Mouse (Mus musculus) liver, embryonic 15.5 days (tissue): ENCODE measurements at regions not wholly inside any gene's neighbourhood (a gene's known extent, or its start where the extent isn't known, plus 50 kb on each side); places are given as distances from the start of the nearest gene placed in this dataset.

Experiments
- ATAC-seq: fragments of 200-750 bp; cut with Nextera tagmentation; 2 replicates; pipeline ENCODE4 v1.8.0; 2017; ENCODE audit warnings: moderate number of reproducible peaks, mild to moderate bottlenecking, moderate library complexity; ENCODE audit not compliant: insufficient read depth
- H3K27ac ChIP-seq: fragments of 300-500 bp; sonication (generic); replicated peaks from 2 replicates; pipeline ENCODE4 v1.5.1; 2015; ENCODE audit warnings: mild to moderate bottlenecking, inconsistent platforms
- H3K27me3 ChIP-seq: fragments of 300-500 bp; sonication (generic); 2 replicates; pipeline ENCODE4 v1.6.1; 2015; ENCODE audit warnings: mild to moderate bottlenecking, inconsistent platforms
- H3K36me3 ChIP-seq: fragments of 300-500 bp; sonication (generic); replicated peaks from 2 replicates; pipeline ENCODE4 v1.6.1; 2015; ENCODE audit warnings: moderate library complexity, mild to moderate bottlenecking, inconsistent platforms
- H3K4me1 ChIP-seq: fragments of 300-500 bp; sonication (generic); replicated peaks from 2 replicates; pipeline ENCODE4 v1.6.1; 2015; ENCODE audit warnings: inconsistent platforms
- H3K4me2 ChIP-seq: fragments of 300-500 bp; sonication (generic); 2 replicates; pipeline ENCODE4 v1.6.1; 2015; ENCODE audit warnings: moderate library complexity, mild to moderate bottlenecking, inconsistent platforms
- H3K4me3 ChIP-seq: fragments of 300-500 bp; sonication (generic); replicated peaks from 2 replicates; pipeline ENCODE4 v1.5.1; 2015; ENCODE audit warnings: mild to moderate bottlenecking, inconsistent platforms
- H3K9ac ChIP-seq: fragments of 300-500 bp; sonication (generic); 2 replicates; pipeline ENCODE4 v1.6.1; 2015; ENCODE audit warnings: moderate library complexity, mild to moderate bottlenecking, inconsistent platforms
- H3K9me3 ChIP-seq: fragments of 300-500 bp; sonication (generic); replicated peaks from 2 replicates; pipeline ENCODE4 v1.6.1; 2016; ENCODE audit warnings: inconsistent platforms
- WGBS: fragments of 180-500 bp; shearing (Covaris S2); methylation state at CpG from one replicate; pipeline ENCODE4 v1.1.7; 2015; ENCODE audit warnings: mixed read lengths; ENCODE audit not compliant: insufficient replicate concordance; 5-methylcytosine and 5-hydroxymethylcytosine counted together

GRCm38 (mm10) chr16:31583627-31584026 is 79.6 kb upstream of the Dlg1 start:
- H3K27me3 ChIP-seq, result peaks cover 12% of the 10 kb centered on the region
- 78% methylated on average over 2 of the region's 2 CpGs for WGBS
- no peaks in the 10 kb centered on the region for H3K9me3 ChIP-seq

GRCm38 (mm10) chr16:31584216-31584823 is 78.9 kb upstream of the Dlg1 start:
- peaks cover 12% of the 10 kb centered on the region for H3K27me3 ChIP-seq
- H3K4me3 ChIP-seq, result no peak overlapping the region
- no peaks in the 10 kb centered on the region for H3K9me3 ChIP-seq
- H3K36me3 ChIP-seq, result no peaks in the 10 kb centered on the region
- no peak for ATAC-seq
- no peak overlapping the region for H3K4me2 ChIP-seq
- WGBS, result 57% methylated on average over 4 of the region's 4 CpGs
- H3K27ac ChIP-seq, result no peak overlapping the region
- H3K4me1 ChIP-seq, result no peaks in the 10 kb centered on the region
- H3K9ac ChIP-seq, result no peak overlapping the region

More at GRCm38 (mm10) chr16:31583627-31584026, 79.6 kb upstream of the Dlg1 start:
- Histone ChIP-seq H3K9ac (no peak overlapping the region), H3K36me3 (no peaks in the 10 kb centered on the region), H3K4me3 (no peak overlapping the region), H3K4me2 (no peak overlapping the region), H3K4me1 (no peaks in the 10 kb centered on the region), H3K27ac (no peak overlapping the region)
- ATAC-seq, result no peak

GRCm38 (mm10) chr16:31587036-31587435 is 76.2 kb upstream of the Dlg1 start:
- Histone ChIP-seq H3K4me2 (no peak overlapping the region), H3K36me3 (no peaks in the 10 kb centered on the region), H3K9ac (no peak overlapping the region), H3K9me3 (no peaks in the 10 kb centered on the region), H3K4me1 (peaks cover 6% of the 10 kb centered on the region), H3K27ac (no peak overlapping the region), H3K4me3 (no peak overlapping the region), H3K27me3 (no peaks in the 10 kb centered on the region)
- 48% methylated on average over 1 of the region's 1 CpGs for WGBS
- ATAC-seq, result no peak

GRCm38 (mm10) chr16:31589576-31589975 is 73.7 kb upstream of the Dlg1 start:
- ATAC-seq, result no peak
- Histone ChIP-seq H3K9ac (no peak overlapping the region), H3K36me3 (no peaks in the 10 kb centered on the region), H3K4me3 (no peak overlapping the region), H3K9me3 (no peaks in the 10 kb centered on the region), H3K4me2 (no peak overlapping the region), H3K27me3 (no peaks in the 10 kb centered on the region), H3K4me1 (peaks cover 26% of the 10 kb centered on the region), H3K27ac (no peak overlapping the region)
- 60% methylated on average over 6 of the region's 6 CpGs for WGBS

- H3K27me3 ChIP-seq, result no peaks in the 10 kb centered on the region
- no peaks in the 10 kb centered on the region for H3K9me3 ChIP-seq
- no peak overlapping the region for H3K4me2 ChIP-seq
- H3K36me3 ChIP-seq, result no peaks in the 10 kb centered on the region
- ATAC-seq, result no peak
- 59% methylated on average over 3 of the region's 3 CpGs for WGBS
- no peak overlapping the region for H3K27ac ChIP-seq
- peaks cover 26% of the 10 kb centered on the region for H3K4me1 ChIP-seq
- H3K4me3 ChIP-seq, result no peak overlapping the region
- H3K9ac ChIP-seq, result no peak overlapping the region
Observed at GRCm38 (mm10) chr16:31591565-31591964, 71.7 kb upstream of the Dlg1 start.

GRCm38 (mm10) chr16:31592014-31592871 is 71.0 kb upstream of the Dlg1 start:
- 25% methylated on average over 7 of the region's 7 CpGs for WGBS
- H3K4me1 ChIP-seq, result peaks cover 29% of the 10 kb centered on the region
- ATAC-seq, result peak; percentile 54
- no peaks in the 10 kb centered on the region for H3K9me3 ChIP-seq
- no peaks in the 10 kb centered on the region for H3K36me3 ChIP-seq
- no peak overlapping the region for H3K9ac ChIP-seq
- H3K4me3 ChIP-seq, result no peak overlapping the region
- H3K4me2 ChIP-seq, result peak overlapping the region; percentile 16; the same call in 1 of the 2 replicates
- no peaks in the 10 kb centered on the region for H3K27me3 ChIP-seq
- H3K27ac ChIP-seq, result no peak overlapping the region; the same call in 1 of the 2 replicates

- no peak overlapping the region for H3K4me2 ChIP-seq
Observed at GRCm38 (mm10) chr16:31592973-31593683, 70.1 kb upstream of the Dlg1 start.

GRCm38 (mm10) chr16:31597965-31598364 is 65.3 kb upstream of the Dlg1 start:
- Histone ChIP-seq H3K4me3 (no peak overlapping the region), H3K27ac (peak overlapping the region; percentile 89), H3K9ac (peak overlapping the region; percentile 30; the same call in 1 of the 2 replicates), H3K27me3 (peaks cover under 1% of the 10 kb centered on the region; the same call in 1 of the 2 replicates), H3K9me3 (no peaks in the 10 kb centered on the region), H3K4me2 (peak overlapping the region; percentile 60), H3K36me3 (no peaks in the 10 kb centered on the region), H3K4me1 (peaks cover 62% of the 10 kb centered on the region)
- 20% methylated on average over 5 of the region's 5 CpGs for WGBS
- ATAC-seq, result peak; percentile 51

More at GRCm38 (mm10) chr16:31592973-31593683, 70.1 kb upstream of the Dlg1 start:
- no peaks in the 10 kb centered on the region for H3K9me3 ChIP-seq
- H3K4me3 ChIP-seq, result no peak overlapping the region
- H3K4me1 ChIP-seq, result peaks cover 38% of the 10 kb centered on the region
- 63% methylated on average over 9 of the region's 9 CpGs for WGBS
- H3K9ac ChIP-seq, result 0 out of 2 replicates have a peak overlapping the region, but pooled peaks have one; percentile 25
- ATAC-seq, result no peak
- H3K27me3 ChIP-seq, result no peaks in the 10 kb centered on the region
- no peak overlapping the region for H3K27ac ChIP-seq
- no peaks in the 10 kb centered on the region for H3K36me3 ChIP-seq

GRCm38 (mm10) chr16:31598409-31598988 is 64.7 kb upstream of the Dlg1 start:
- H3K9ac ChIP-seq, result peak overlapping the region; percentile 30; the same call in 1 of the 2 replicates
- 42% methylated on average over 9 of the region's 9 CpGs for WGBS
- peak overlapping the region; percentile 60 for H3K4me2 ChIP-seq
- H3K4me3 ChIP-seq, result peak overlapping the region; percentile 8; the same call in 1 of the 2 replicates
- no peaks in the 10 kb centered on the region for H3K9me3 ChIP-seq
- H3K27me3 ChIP-seq, result peaks cover 4% of the 10 kb centered on the region; the same call in 1 of the 2 replicates
- peak; percentile 99 for ATAC-seq
- no peaks in the 10 kb centered on the region for H3K36me3 ChIP-seq
- H3K4me1 ChIP-seq, result peaks cover 60% of the 10 kb centered on the region
- peak overlapping the region; percentile 89 for H3K27ac ChIP-seq

GRCm38 (mm10) chr16:31598989-31599421 is 64.2 kb upstream of the Dlg1 start:
- ATAC-seq, result no peak
- peak overlapping the region; percentile 89 for H3K27ac ChIP-seq
- H3K4me2 ChIP-seq, result peak overlapping the region; percentile 60
- peak overlapping the region; percentile 30; the same call in 1 of the 2 replicates for H3K9ac ChIP-seq
- no peak overlapping the region for H3K4me3 ChIP-seq
- peaks cover 55% of the 10 kb centered on the region for H3K4me1 ChIP-seq
- H3K27me3 ChIP-seq, result peaks cover 4% of the 10 kb centered on the region; the same call in 1 of the 2 replicates
- no peaks in the 10 kb centered on the region for H3K36me3 ChIP-seq
- no peaks in the 10 kb centered on the region for H3K9me3 ChIP-seq
- WGBS, result 62% methylated on average over 6 of the region's 6 CpGs
